Mouse (Mus musculus): ENCODE data around the gene Fstl5. TPM values are rescaled to one million over a fixed set of nuclear protein-coding genes. Genes with fewer than 3 reads are reported as not detected.
"Not testable (repeated sequence)": the region's sequence is repeated elsewhere in the genome, so short reads cannot be mapped to it uniquely, and the experiment has no call there.

The Fstl5 gene
- polyA plus RNA-seq, 1 experiment from 2014 or later, result 0.43 TPM

GRCm38 (mm10) chr3:76468147-76468546 is 394.1 kb downstream of the Fstl5 start:
- Histone ChIP-seq H3K4me2 (no peak overlapping the region), H3K36me3 (ENCODE audit: insufficient read depth) (no peaks in the 10 kb centered on the region), H3K4me3 (ENCODE audit: low read depth, low read length) (no peak overlapping the region), H3K4me1 (ENCODE audit: insufficient read depth) (no peaks in the 10 kb centered on the region), H3K27me3 (ENCODE audit: insufficient read depth, low read length) (no peaks in the 10 kb centered on the region), H3K9ac (no peak overlapping the region), H3K27ac (ENCODE audit: low read depth) (no peak overlapping the region), H3K9me3 (ENCODE audit: low read depth, low read length) (no peaks in the 10 kb centered on the region)
- ATAC-seq (ENCODE audit: insufficient read depth), result no peak
- 69% methylated on average over 1 of the region's 1 CpGs for WGBS
- TF ChIP-seq CTCF (IDR thresholded peaks at IDR 0.05; ENCODE audit: low read depth), result no peak
- DNase-seq, result no peak

- not testable (repeated sequence) for H3K9ac ChIP-seq; H3K36me3 ChIP-seq (ENCODE audit: insufficient read depth); H3K27ac ChIP-seq (ENCODE audit: low read depth); H3K27me3 ChIP-seq (ENCODE audit: insufficient read depth, low read length); H3K4me3 ChIP-seq (ENCODE audit: low read depth, low read length); ATAC-seq (ENCODE audit: insufficient read depth); H3K4me1 ChIP-seq (ENCODE audit: insufficient read depth); H3K9me3 ChIP-seq (ENCODE audit: low read depth, low read length); H3K4me2 ChIP-seq
- WGBS, result 36% methylated on average over 3 of the region's 3 CpGs
- DNase-seq, result peak; percentile 69
Measured at GRCm38 (mm10) chr3:76507891-76508290, 433.8 kb downstream of the Fstl5 start.

DNA sequence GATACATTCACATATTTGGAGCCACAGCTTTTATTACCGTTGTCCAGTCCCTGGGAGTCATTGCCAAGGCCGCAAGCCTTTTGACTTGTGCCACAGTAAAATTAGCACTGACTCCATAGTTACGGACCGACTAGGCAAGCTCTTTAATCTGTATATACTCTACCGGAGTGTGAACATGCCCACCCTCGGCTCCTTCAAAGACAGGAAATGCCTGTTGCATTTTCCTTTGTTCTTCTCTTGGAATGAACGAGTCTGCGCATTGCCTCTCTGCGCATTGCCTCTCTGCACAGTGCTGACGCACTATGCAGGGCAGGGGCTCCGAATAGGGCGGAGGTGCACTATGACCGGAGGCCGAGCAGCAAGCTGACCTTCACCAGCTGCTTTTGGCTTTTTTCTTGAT is 434.7 kb downstream of the Fstl5 start:
- no peak overlapping the region for H3K4me2 ChIP-seq
- H3K36me3 ChIP-seq (ENCODE audit: insufficient read depth), result no peaks in the 10 kb centered on the region
- WGBS, result 82% methylated on average over 14 of the region's 14 CpGs
- no peak for TF ChIP-seq CTCF (IDR thresholded peaks at IDR 0.05; ENCODE audit: low read depth)
- no peaks in the 10 kb centered on the region for H3K4me1 ChIP-seq (ENCODE audit: insufficient read depth)
- no peak overlapping the region for H3K9ac ChIP-seq
- H3K27me3 ChIP-seq (ENCODE audit: insufficient read depth, low read length), result no peaks in the 10 kb centered on the region
- H3K9me3 ChIP-seq (ENCODE audit: low read depth, low read length), result 0 out of 2 replicates have a peak, but pooled peaks cover 4% of the 10 kb centered on the region
- ATAC-seq (ENCODE audit: insufficient read depth) (no peak), DNase-seq (peak; percentile 1)
- no peak overlapping the region for H3K4me3 ChIP-seq (ENCODE audit: low read depth, low read length)
- H3K27ac ChIP-seq (ENCODE audit: low read depth), result no peak overlapping the region

GRCm38 (mm10) chr3:76567346-76567745 is 493.3 kb downstream of the Fstl5 start:
- Histone ChIP-seq H3K27me3 (ENCODE audit: insufficient read depth, low read length) (no peaks in the 10 kb centered on the region), H3K4me1 (ENCODE audit: insufficient read depth) (no peaks in the 10 kb centered on the region), H3K9ac (no peak overlapping the region), H3K36me3 (ENCODE audit: insufficient read depth) (no peaks in the 10 kb centered on the region), H3K9me3 (ENCODE audit: low read depth, low read length) (no peaks in the 10 kb centered on the region), H3K4me3 (ENCODE audit: low read depth, low read length) (no peak overlapping the region), H3K27ac (ENCODE audit: low read depth) (no peak overlapping the region), H3K4me2 (no peak overlapping the region)
- ATAC-seq (ENCODE audit: insufficient read depth) (no peak), DNase-seq (peak; percentile 47)
- TF ChIP-seq CTCF (IDR thresholded peaks at IDR 0.05; ENCODE audit: low read depth), result no peak

- DNase-seq, result no peak
- no peak overlapping the region for H3K4me2 ChIP-seq
- no peak for TF ChIP-seq CTCF (IDR thresholded peaks at IDR 0.05; ENCODE audit: low read depth)
- H3K27me3 ChIP-seq (ENCODE audit: insufficient read depth, low read length), result no peaks in the 10 kb centered on the region
- no peaks in the 10 kb centered on the region for H3K4me1 ChIP-seq (ENCODE audit: insufficient read depth)
- no peak overlapping the region for H3K9ac ChIP-seq
- H3K36me3 ChIP-seq (ENCODE audit: insufficient read depth), result no peaks in the 10 kb centered on the region
- H3K9me3 ChIP-seq (ENCODE audit: low read depth, low read length), result no peaks in the 10 kb centered on the region
- H3K4me3 ChIP-seq (ENCODE audit: low read depth, low read length), result no peak overlapping the region
- no peak overlapping the region for H3K27ac ChIP-seq (ENCODE audit: low read depth)
- no peak for ATAC-seq (ENCODE audit: insufficient read depth)
- 81% methylated on average over 3 of the region's 3 CpGs for WGBS
Measured at GRCm38 (mm10) chr3:76572478-76572877, 498.4 kb downstream of the Fstl5 start.

GRCm38 (mm10) chr3:76572920-76573541 is 499.0 kb downstream of the Fstl5 start:
- Histone ChIP-seq H3K27ac (ENCODE audit: low read depth) (no peak overlapping the region), H3K4me2 (no peak overlapping the region), H3K36me3 (ENCODE audit: insufficient read depth) (no peaks in the 10 kb centered on the region), H3K4me1 (ENCODE audit: insufficient read depth) (no peaks in the 10 kb centered on the region), H3K9ac (no peak overlapping the region), H3K27me3 (ENCODE audit: insufficient read depth, low read length) (no peaks in the 10 kb centered on the region), H3K9me3 (ENCODE audit: low read depth, low read length) (no peaks in the 10 kb centered on the region), H3K4me3 (ENCODE audit: low read depth, low read length) (no peak overlapping the region)
- WGBS, result 68% methylated on average over 3 of the region's 3 CpGs
- TF ChIP-seq CTCF (IDR thresholded peaks at IDR 0.05; ENCODE audit: low read depth), result no peak
- DNase-seq (no peak), ATAC-seq (ENCODE audit: insufficient read depth) (no peak)

DNA sequence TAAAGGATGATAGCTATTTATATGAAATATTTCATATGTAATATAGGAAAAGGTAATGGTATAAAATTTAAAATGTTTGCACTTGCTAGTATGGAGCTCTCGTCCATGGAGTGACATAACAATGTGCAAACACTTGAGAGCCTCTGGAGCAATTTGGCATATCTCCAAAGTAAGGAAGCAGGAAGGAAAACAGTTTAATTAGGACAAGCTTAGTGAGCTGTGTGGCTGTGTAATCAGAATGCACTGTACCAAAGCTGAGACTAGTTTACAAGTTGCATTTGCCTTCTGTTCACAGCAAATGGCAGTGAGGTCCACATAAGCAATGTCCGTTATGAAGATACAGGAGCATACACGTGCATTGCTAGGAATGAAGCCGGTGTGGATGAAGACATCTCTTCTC is 519.1 kb downstream of the Fstl5 start:
- WGBS, result 58% methylated on average over 4 of the region's 4 CpGs
- TF ChIP-seq CTCF (IDR thresholded peaks at IDR 0.05; ENCODE audit: low read depth), result no peak

DNA sequence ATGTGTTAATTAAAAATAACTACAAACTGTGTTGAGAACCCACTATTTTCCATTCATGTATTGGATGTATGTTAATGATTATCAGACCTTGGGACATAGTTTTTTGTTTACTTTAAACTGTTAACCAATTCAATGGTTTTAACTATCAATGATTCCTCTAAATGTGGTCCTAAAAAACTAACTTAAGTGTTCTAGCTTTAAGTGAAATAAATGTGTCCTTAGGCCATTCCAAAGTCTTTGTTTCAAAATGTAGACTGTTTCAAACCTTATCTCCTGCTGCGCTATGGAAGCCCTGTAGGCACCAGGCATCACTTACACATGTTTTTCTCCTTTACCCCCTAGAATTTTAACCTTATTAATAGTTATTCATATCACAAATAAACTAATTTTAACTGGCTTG is 546.0 kb downstream of the Fstl5 start:
- Histone ChIP-seq H3K4me3 (ENCODE audit: low read depth, low read length) (no peak overlapping the region), H3K9ac (no peak overlapping the region), H3K27me3 (ENCODE audit: insufficient read depth, low read length) (no peaks in the 10 kb centered on the region), H3K36me3 (ENCODE audit: insufficient read depth) (no peaks in the 10 kb centered on the region), H3K27ac (ENCODE audit: low read depth) (no peak overlapping the region), H3K4me1 (ENCODE audit: insufficient read depth) (no peaks in the 10 kb centered on the region), H3K4me2 (no peak overlapping the region), H3K9me3 (ENCODE audit: low read depth, low read length) (no peaks in the 10 kb centered on the region)
- no peak for ATAC-seq (ENCODE audit: insufficient read depth)
- no peak for TF ChIP-seq CTCF (IDR thresholded peaks at IDR 0.05; ENCODE audit: low read depth)
- no peak for DNase-seq
- 89% methylated on average over 1 of the region's 1 CpGs for WGBS

More for the DNA sequence above, 519.1 kb downstream of the Fstl5 start:
- peak; percentile 6 for DNase-seq
- H3K9me3 ChIP-seq (ENCODE audit: low read depth, low read length), result no peaks in the 10 kb centered on the region
- H3K4me3 ChIP-seq (ENCODE audit: low read depth, low read length), result no peak overlapping the region
- H3K9ac ChIP-seq, result no peak overlapping the region
- no peaks in the 10 kb centered on the region for H3K27me3 ChIP-seq (ENCODE audit: insufficient read depth, low read length)
- no peak overlapping the region for H3K4me2 ChIP-seq
- H3K27ac ChIP-seq (ENCODE audit: low read depth), result no peak overlapping the region
- H3K36me3 ChIP-seq (ENCODE audit: insufficient read depth), result no peaks in the 10 kb centered on the region
- H3K4me1 ChIP-seq (ENCODE audit: insufficient read depth), result no peaks in the 10 kb centered on the region
- ATAC-seq (ENCODE audit: insufficient read depth), result no peak

All from lung, embryonic 14.5 days (tissue).